Mouse (Mus musculus): Measurements from ENCODE around the gene Bicdl1.

DNA sequence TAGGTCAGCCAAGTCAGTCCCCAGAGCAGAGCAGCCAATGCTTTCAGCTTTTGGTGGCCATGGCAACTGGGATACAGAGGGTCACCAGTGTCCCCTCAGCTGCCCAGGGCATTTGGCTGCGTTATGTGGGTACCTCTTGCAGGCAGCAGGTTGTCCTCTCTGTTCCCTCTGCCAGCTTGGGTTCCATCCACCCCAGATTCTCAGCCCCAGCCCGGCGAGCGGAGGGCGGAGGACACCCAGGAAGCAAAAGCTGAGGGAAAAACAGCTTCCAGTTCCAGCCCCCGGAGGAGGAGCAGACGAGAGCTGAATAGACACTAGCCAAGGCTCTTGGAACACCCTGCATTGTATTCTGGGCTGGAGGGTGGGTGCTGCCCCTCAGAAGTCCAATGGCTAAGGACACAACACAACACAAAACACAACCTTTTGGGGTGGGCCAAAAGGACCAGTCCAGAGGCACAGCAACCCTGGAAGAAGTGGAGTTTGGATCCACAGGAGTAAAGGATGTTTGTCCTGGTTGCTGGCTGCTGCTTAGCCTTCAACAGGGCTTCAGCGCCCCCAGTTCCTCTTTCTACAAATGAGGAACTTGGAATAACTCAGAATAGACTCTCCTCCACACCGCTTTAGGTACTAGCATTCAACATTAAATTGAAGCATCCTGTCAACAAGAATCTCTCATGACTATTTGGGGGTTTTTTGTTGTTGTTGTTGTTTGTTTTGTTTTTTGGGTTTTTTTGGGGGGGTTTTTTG is 107.6 kb downstream of the Bicdl1 start:
- no peak for TF ChIP-seq POLR2A (IDR thresholded peaks at IDR 0.05; ENCODE audit: extremely low read depth, insufficient read depth, low read length)
- TF ChIP-seq CTCF (IDR thresholded peaks at IDR 0.05; ENCODE audit: extremely low read depth, insufficient read depth, low read length), result no peak

Measured in cortical plate, adult 2 months (tissue).